Mouse (Mus musculus) forebrain, postnatal 0 days (tissue): ENCODE results near the gene Hist1h1d. TPM values are rescaled to one million over a fixed set of nuclear protein-coding genes. Genes with fewer than 3 reads are reported as not detected.
A peak's percentile ranks its signal among the peaks of the same experiment; 100 is the strongest.
"Not testable (repeated sequence)": the region's sequence is repeated elsewhere in the genome, so short reads cannot be mapped to it uniquely, and the experiment has no call there.

Experiments used
- ATAC-seq: fragments of 200-750 bp; cut with Nextera tagmentation; 2 replicates; pipeline ENCODE4 v1.8.0; 2017; ENCODE audit warnings: mild to moderate bottlenecking, moderate library complexity
- DNase-seq: peaks from one replicate; pipeline ENCODE4 v3.0.0-alpha.2; 2015
- H3K27ac ChIP-seq: fragments of 300-500 bp; sonication (generic); 2 replicates; pipeline ENCODE4 v1.5.1; 2014; ENCODE audit warnings: low read depth, mild to moderate bottlenecking, antibody characterized with exemption, low read length, moderate library complexity, mixed read lengths
- H3K27me3 ChIP-seq: fragments of 300-500 bp; sonication (generic); 2 replicates; pipeline ENCODE4 v1.6.1; 2014; ENCODE audit warnings: mild to moderate bottlenecking, low read length, mixed read lengths; ENCODE audit not compliant: insufficient read depth
- H3K36me3 ChIP-seq: fragments of 300-500 bp; sonication (generic); 2 replicates; pipeline ENCODE4 v1.6.1; 2014; ENCODE audit warnings: mild to moderate bottlenecking, moderate library complexity; ENCODE audit not compliant: insufficient read depth
- H3K4me1 ChIP-seq: fragments of 300-500 bp; sonication (generic); 2 replicates; pipeline ENCODE4 v1.6.1; 2014; ENCODE audit warnings: antibody characterized with exemption; ENCODE audit not compliant: insufficient read depth
- H3K4me2 ChIP-seq: fragments of 300-500 bp; sonication (generic); 2 replicates; pipeline ENCODE4 v1.6.1; 2014; ENCODE audit warnings: low read depth, mild to moderate bottlenecking, moderate library complexity
- H3K4me3 ChIP-seq: fragments of 300-500 bp; sonication (generic); 2 replicates; pipeline ENCODE4 v1.5.1; 2014; ENCODE audit warnings: low read depth, low read length, mixed read lengths
- H3K9ac ChIP-seq: fragments of 300-500 bp; sonication (generic); 2 replicates; pipeline ENCODE4 v1.6.1; 2014; ENCODE audit warnings: mild to moderate bottlenecking
- H3K9me3 ChIP-seq: fragments of 300-500 bp; sonication (generic); 2 replicates; pipeline ENCODE4 v1.6.1; 2016; ENCODE audit warnings: low read length
- CTCF ChIP-seq: sonication (generic); IDR thresholded peaks from 2 replicates; pipeline ENCODE4 v1.5.1; 2016; ENCODE audit warnings: antibody characterized with exemption, control low read depth, low read depth
- whole genome bisulfite sequencing: fragments of 180-500 bp; shearing (Covaris S2); extraction: QIAGEN DNeasy Blood & Tissue Kit; methylation state at CpG from one replicate; pipeline ENCODE4 v1.1.7; 2014; 5-methylcytosine and 5-hydroxymethylcytosine counted together
- polyA plus RNA-seq: library from polyadenylated mRNA; unstranded; fragments of >200 nt; fragmentation: Nextera tagmentation; extraction: Ambion mirVana; gene quantifications from 2 replicates; pipeline ENCODE4 v1.2.1, GENCODE M21; 2015
- total RNA-seq: library from RNA; depleted of rRNA; stranded (reverse); fragments of >200 nt; gene quantifications from 2 replicates; pipeline ENCODE4 v1.2.3, GENCODE M21; 2014

The Hist1h1d gene
- total and polyA plus RNA-seq, 2 experiments from 2014 or later: 0.12 to 48.5 TPM

- Histone ChIP-seq H3K4me1 (peaks cover 23% of the 10 kb centered on the region), H3K36me3 (no peaks in the 10 kb centered on the region), H3K27me3 (no peaks in the 10 kb centered on the region), H3K9me3 (no peaks in the 10 kb centered on the region), H3K4me3 (peak within 1 kb of the TSS; percentile 38), H3K9ac (peak within 1 kb of the TSS; percentile 50), H3K27ac (peak within 1 kb of the TSS; percentile 78), H3K4me2 (peak within 1 kb of the TSS; percentile 67)
- ATAC-seq: peak; percentile 37
- TF ChIP-seq CTCF: no peak
- WGBS: under 1% methylated on average over 18 of the region's 18 CpGs
- DNase-seq: peak; percentile 87
These were observed 22.3 kb downstream of the Hist1h1d start, which contains the start of gene Hist1h3d for GRCm38 (mm10) chr13:23575271-23575851. TSS of gene Hist1h3d (plus strand) at chr13:23575763.

GRCm38 (mm10) chr13:23575864-23576313 is 22.8 kb downstream of the Hist1h1d start:
- H3K4me1 ChIP-seq: peaks cover 22% of the 10 kb centered on the region
- H3K4me3 ChIP-seq: peak overlapping the region; percentile 38
- ATAC-seq, H3K9me3 ChIP-seq, DNase-seq, H3K36me3 ChIP-seq, H3K27me3 ChIP-seq: not testable (repeated sequence)
- peak overlapping the region; percentile 50 for H3K9ac ChIP-seq
- H3K27ac ChIP-seq: peak overlapping the region; percentile 75
- WGBS: under 1% methylated on average over 11 of the region's 40 CpGs
- H3K4me2 ChIP-seq: peak overlapping the region; percentile 67

GRCm38 (mm10) chr13:23576351-23576881 is 23.4 kb downstream of the Hist1h1d start:
- TF ChIP-seq CTCF: no peak
- Histone ChIP-seq H3K27me3 (no peaks in the 10 kb centered on the region), H3K36me3 (no peaks in the 10 kb centered on the region), H3K4me2 (peak overlapping the region; percentile 67), H3K4me3 (peak overlapping the region; percentile 38), H3K27ac (no peak overlapping the region), H3K9ac (peak overlapping the region; percentile 50), H3K4me1 (peaks cover 22% of the 10 kb centered on the region), H3K9me3 (no peaks in the 10 kb centered on the region)
- DNase-seq (no peak), ATAC-seq (no peak)
- 5% methylated on average over 7 of the region's 7 CpGs for WGBS

- DNase-seq: no peak
- Histone ChIP-seq H3K4me1 (peaks cover 24% of the 10 kb centered on the region), H3K27me3 (no peaks in the 10 kb centered on the region), H3K9me3 (no peaks in the 10 kb centered on the region), H3K4me3 (peak overlapping the region; percentile 38; the same call in 1 of the 2 replicates), H3K9ac (peak overlapping the region; percentile 50; the same call in 1 of the 2 replicates), H3K27ac (no peak overlapping the region), H3K4me2 (peak overlapping the region; percentile 67), H3K36me3 (no peaks in the 10 kb centered on the region)
- WGBS: 32% methylated on average over 6 of the region's 6 CpGs
- ATAC-seq: no peak
- no peak for TF ChIP-seq CTCF
These were observed 24.0 kb downstream of the Hist1h1d start for GRCm38 (mm10) chr13:23576906-23577639.

GRCm38 (mm10) chr13:23577835-23578234 is 24.8 kb downstream of the Hist1h1d start:
- Histone ChIP-seq H3K27ac (no peak overlapping the region), H3K36me3 (no peaks in the 10 kb centered on the region), H3K9me3 (no peaks in the 10 kb centered on the region), H3K4me2 (no peak overlapping the region), H3K4me3 (no peak overlapping the region), H3K4me1 (peaks cover 17% of the 10 kb centered on the region; the same call in 1 of the 2 replicates), H3K27me3 (no peaks in the 10 kb centered on the region), H3K9ac (no peak overlapping the region)
- no peak for DNase-seq
- WGBS: 83% methylated on average over 1 of the region's 1 CpGs
- TF ChIP-seq CTCF: no peak
- no peak for ATAC-seq

- DNase-seq: peak; percentile 98
- H3K9me3 ChIP-seq: no peaks in the 10 kb centered on the region
- peak within 1 kb of the TSS; percentile 74 for H3K27ac ChIP-seq
- ATAC-seq: peak; percentile 88
- peak within 1 kb of the TSS; percentile 82 for H3K4me2 ChIP-seq
- no peaks in the 10 kb centered on the region for H3K27me3 ChIP-seq
- peak within 1 kb of the TSS; percentile 54 for H3K4me3 ChIP-seq
- TF ChIP-seq CTCF: no peak
- under 1% methylated on average over 43 of the region's 43 CpGs for WGBS
- H3K4me1 ChIP-seq: peaks cover 13% of the 10 kb centered on the region; the same call in 1 of the 2 replicates
- peak within 1 kb of the TSS; percentile 60 for H3K9ac ChIP-seq
- H3K36me3 ChIP-seq: no peaks in the 10 kb centered on the region
These were observed 28.6 kb downstream of the Hist1h1d start, which contains the start of gene Hist1h4d for GRCm38 (mm10) chr13:23581408-23582218. TSS of gene Hist1h4d (plus strand) at chr13:23581598.
